24 mouse cellular contexts compared by ENCODE assay signal in the genomic region with DNA sequence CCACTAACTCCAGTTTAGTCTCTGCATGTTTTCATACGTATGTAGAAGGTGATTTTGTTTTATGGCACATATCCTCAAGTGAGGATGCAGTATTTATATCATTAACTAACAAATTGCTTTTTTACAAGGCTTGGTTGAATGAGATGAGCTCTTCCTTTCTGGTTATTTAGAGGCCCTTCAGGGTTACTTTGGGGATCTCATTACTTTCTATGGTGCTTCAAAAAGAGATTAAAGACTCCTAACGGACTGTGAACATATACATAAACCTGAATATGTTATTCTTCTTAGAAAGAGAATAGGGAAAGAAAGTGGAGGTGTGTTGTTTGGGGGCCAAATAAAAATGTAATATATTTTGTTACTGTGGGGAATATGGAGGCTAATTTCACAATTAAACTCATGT.
DNase-seq lines count a peak whose midpoint lies in the region; ATAC-seq and TF ChIP-seq lines count a peak whose summit lies in the region.
"Had no signal": no experiment of that assay in that cellular context is flagged by ENCODE, and none has a peak within 500 bp of the region (broad histone marks: within the 10 kb centered on the region; RNA-seq: fewer than 3 reads in every experiment).

No protein-coding gene starts in this region.

- no peak for TF ChIP-seq CTCF in midbrain, postnatal 0 days (IDR thresholded peaks at IDR 0.05)
- no peak for TF ChIP-seq CTCF in kidney, adult 2 months (conservative IDR thresholded peaks at IDR 0.05; ENCODE audit: insufficient read depth, insufficient read length, low read depth, low read length)

- ATAC-seq in hindbrain, embryonic 15.5 days (ENCODE audit: low FRiP score, low read depth), result 0 out of 2 replicates have a peak, but pooled peaks have one; percentile 15
- no peak for ATAC-seq in midbrain, postnatal 0 days (ENCODE audit: low FRiP score)
- ATAC-seq in midbrain, embryonic 11.5 days (ENCODE audit: low FRiP score), result no peak
- peak; percentile 85 for ATAC-seq in neural tube, embryonic 14.5 days (ENCODE audit: low read depth)
- ATAC-seq: activated CD4-positive, CD25-positive, alpha-beta regulatory T cell, adult 4 months; CD4-positive, CD25-positive, alpha-beta regulatory T cell, adult 4 months; forebrain, embryonic 13.5 days; forebrain, embryonic 15.5 days; Patski had no signal

- H3K9me3 ChIP-seq in hindbrain, embryonic 15.5 days, result no peaks in the 10 kb centered on the region
- no peaks in the 10 kb centered on the region for H3K9me3 ChIP-seq in hindbrain, embryonic 10.5 days
- no peaks in the 10 kb centered on the region for H3K9me3 ChIP-seq in midbrain, postnatal 0 days (ENCODE audit: low read length)
- H3K9me3 ChIP-seq in midbrain, embryonic 11.5 days (ENCODE audit: control insufficient read depth, low read length), result no peaks in the 10 kb centered on the region
- no peaks in the 10 kb centered on the region for H3K9me3 ChIP-seq in neural tube, embryonic 14.5 days (ENCODE audit: control insufficient read depth, low read length)
- H3K9me3 ChIP-seq: embryonic facial prominence, embryonic 10.5 days; embryonic facial prominence, embryonic 12.5 days; forebrain, embryonic 13.5 days; forebrain, embryonic 15.5 days; G1E had no signal

- H3K27ac ChIP-seq in hindbrain, embryonic 15.5 days (replicated peaks), result no peak overlapping the region
- H3K27ac ChIP-seq in hindbrain, embryonic 10.5 days, result no peak overlapping the region
- H3K27ac ChIP-seq in midbrain, postnatal 0 days (ENCODE audit: low read depth, low read length), result no peak overlapping the region
- H3K27ac ChIP-seq in midbrain, embryonic 11.5 days (ENCODE audit: low read depth, low read length), result no peak overlapping the region
- no peak overlapping the region for H3K27ac ChIP-seq in neural tube, embryonic 14.5 days (ENCODE audit: low read depth, low read length)
- H3K27ac ChIP-seq in kidney, adult 2 months (ENCODE audit: insufficient read depth, low read depth, low read length), result no peak overlapping the region
- H3K27ac ChIP-seq: embryonic facial prominence, embryonic 10.5 days; embryonic facial prominence, embryonic 12.5 days; forebrain, embryonic 13.5 days; forebrain, embryonic 15.5 days had no signal

- 61% methylated on average over 2 of the region's 2 CpGs for WGBS in hindbrain, embryonic 15.5 days
- 86% methylated on average over 2 of the region's 2 CpGs for WGBS in hindbrain, embryonic 10.5 days
- whole genome bisulfite sequencing in midbrain, postnatal 0 days, result 62% methylated on average over 2 of the region's 2 CpGs
- 71% methylated on average over 2 of the region's 2 CpGs for WGBS in midbrain, embryonic 11.5 days
- WGBS in neural tube, embryonic 14.5 days, result 30% methylated on average over 2 of the region's 2 CpGs
- WGBS in kidney, adult 2 months, result 49% methylated on average over 2 of the region's 2 CpGs

- no peak for TF ChIP-seq POLR2A in kidney, adult 2 months (IDR thresholded peaks at IDR 0.05; ENCODE audit: low read depth, low read length)

- H3K27me3 ChIP-seq in hindbrain, embryonic 15.5 days, result no peaks in the 10 kb centered on the region
- H3K27me3 ChIP-seq in hindbrain, embryonic 10.5 days (ENCODE audit: insufficient read depth, poor library complexity, severe bottlenecking), result no peaks in the 10 kb centered on the region
- no peaks in the 10 kb centered on the region for H3K27me3 ChIP-seq in midbrain, postnatal 0 days (ENCODE audit: insufficient read depth, low read length)
- no peaks in the 10 kb centered on the region for H3K27me3 ChIP-seq in midbrain, embryonic 11.5 days (ENCODE audit: control insufficient read depth, insufficient read depth, low read length)
- no peaks in the 10 kb centered on the region for H3K27me3 ChIP-seq in neural tube, embryonic 14.5 days (ENCODE audit: control insufficient read depth, insufficient read depth, low read length)
- H3K27me3 ChIP-seq in kidney, adult 2 months (replicated peaks; ENCODE audit: control insufficient read depth, insufficient read depth, low read length), result no peaks in the 10 kb centered on the region
- H3K27me3 ChIP-seq: CH12.LX; embryonic facial prominence, embryonic 12.5 days; forebrain, embryonic 13.5 days; forebrain, embryonic 15.5 days had no signal

- H3K9ac ChIP-seq in hindbrain, embryonic 15.5 days, result no peak overlapping the region
- H3K9ac ChIP-seq in midbrain, postnatal 0 days (replicated peaks; ENCODE audit: low read length, poor library complexity, severe bottlenecking), result no peak overlapping the region
- no peak overlapping the region for H3K9ac ChIP-seq in midbrain, embryonic 11.5 days (ENCODE audit: low read length)
- H3K9ac ChIP-seq in neural tube, embryonic 14.5 days (replicated peaks; ENCODE audit: low read depth, low read length), result no peak overlapping the region
- H3K9ac ChIP-seq: embryonic facial prominence, embryonic 12.5 days; forebrain, embryonic 13.5 days; forebrain, embryonic 15.5 days had no signal

- no peak overlapping the region for H3K4me3 ChIP-seq in hindbrain, embryonic 15.5 days
- no peak overlapping the region for H3K4me3 ChIP-seq in hindbrain, embryonic 10.5 days
- H3K4me3 ChIP-seq in midbrain, postnatal 0 days (ENCODE audit: low read depth, low read length), result no peak overlapping the region
- no peak overlapping the region for H3K4me3 ChIP-seq in midbrain, embryonic 11.5 days (ENCODE audit: low read depth, low read length)
- H3K4me3 ChIP-seq in neural tube, embryonic 14.5 days (ENCODE audit: low read depth, low read length), result no peak overlapping the region
- no peak overlapping the region for H3K4me3 ChIP-seq in kidney, adult 2 months (ENCODE audit: insufficient read depth, low read depth, low read length)
- H3K4me3 ChIP-seq: embryonic facial prominence, embryonic 10.5 days; embryonic facial prominence, embryonic 12.5 days; forebrain, embryonic 13.5 days; forebrain, embryonic 15.5 days had no signal

- no peaks in the 10 kb centered on the region for H3K36me3 ChIP-seq in hindbrain, embryonic 15.5 days
- no peaks in the 10 kb centered on the region for H3K36me3 ChIP-seq in hindbrain, embryonic 10.5 days
- no peaks in the 10 kb centered on the region for H3K36me3 ChIP-seq in midbrain, postnatal 0 days (ENCODE audit: insufficient read depth, low read length)
- no peaks in the 10 kb centered on the region for H3K36me3 ChIP-seq in midbrain, embryonic 11.5 days (ENCODE audit: control insufficient read depth, insufficient read depth, low read length)
- H3K36me3 ChIP-seq in neural tube, embryonic 14.5 days (ENCODE audit: control insufficient read depth, insufficient read depth, low read length), result no peaks in the 10 kb centered on the region
- H3K36me3 ChIP-seq in kidney, adult 2 months (ENCODE audit: control insufficient read depth, insufficient read depth, low read length), result no peaks in the 10 kb centered on the region
- H3K36me3 ChIP-seq: embryonic facial prominence, embryonic 10.5 days; embryonic facial prominence, embryonic 12.5 days; forebrain, embryonic 15.5 days; G1E had no signal

- no peak overlapping the region for H3K4me2 ChIP-seq in hindbrain, embryonic 15.5 days
- no peak overlapping the region for H3K4me2 ChIP-seq in midbrain, postnatal 0 days (ENCODE audit: low read depth, low read length, poor library complexity, severe bottlenecking)
- H3K4me2 ChIP-seq in midbrain, embryonic 11.5 days, result no peak overlapping the region
- no peak overlapping the region for H3K4me2 ChIP-seq in neural tube, embryonic 14.5 days (ENCODE audit: low read depth, low read length)
- H3K4me2 ChIP-seq: embryonic facial prominence, embryonic 12.5 days; forebrain, embryonic 13.5 days; forebrain, embryonic 15.5 days had no signal

- DNase-seq in hindbrain, embryonic 10.5 days (ENCODE audit: low spot score), result no peak
- peak; percentile 16 for DNase-seq in midbrain, postnatal 0 days (ENCODE audit: low spot score)
- DNase-seq in midbrain, embryonic 11.5 days (ENCODE audit: low spot score, missing footprints), result no peak
- DNase-seq in kidney, adult 2 months, result no peak
- DNase-seq: adrenal gland, adult 8-10 months; adrenal gland, postnatal 14 days; adrenal gland, postnatal 36 days; B cell, adult 2 months; cerebellum, adult 11-12 months; cerebellum, adult 2 months; cerebellum, adult 9-10 months; cerebellum, postnatal 10 days; cerebellum, postnatal 25 days had no signal

- H3K4me1 ChIP-seq in hindbrain, embryonic 15.5 days (replicated peaks), result no peaks in the 10 kb centered on the region
- no peaks in the 10 kb centered on the region for H3K4me1 ChIP-seq in hindbrain, embryonic 10.5 days (replicated peaks)
- H3K4me1 ChIP-seq in midbrain, postnatal 0 days (ENCODE audit: insufficient read depth, low read length), result no peaks in the 10 kb centered on the region
- no peaks in the 10 kb centered on the region for H3K4me1 ChIP-seq in midbrain, embryonic 11.5 days (ENCODE audit: control insufficient read depth, insufficient read depth, low read length)
- no peaks in the 10 kb centered on the region for H3K4me1 ChIP-seq in neural tube, embryonic 14.5 days (ENCODE audit: control insufficient read depth, insufficient read depth, low read length)
- no peaks in the 10 kb centered on the region for H3K4me1 ChIP-seq in kidney, adult 2 months (ENCODE audit: control insufficient read depth, insufficient read depth, low read length)
- H3K4me1 ChIP-seq: embryonic facial prominence, embryonic 10.5 days; embryonic facial prominence, embryonic 12.5 days; forebrain, embryonic 13.5 days; forebrain, embryonic 15.5 days had no signal

Comparison
In these comparisons a context has a peak if more than half of its experiments do, and no peak if none do; other contexts are left out.
1. ATAC-seq: peak in hindbrain, embryonic 15.5 days (single experiment) and neural tube, embryonic 14.5 days (single experiment); none in midbrain, postnatal 0 days (single experiment) and midbrain, embryonic 11.5 days (single experiment).